Mouse (Mus musculus) neural tube, embryonic 13.5 days (tissue): ENCODE measurements at regions not wholly inside any gene's neighbourhood (a gene's known extent, or its start where the extent isn't known, plus 50 kb on each side); places are given as distances from the start of the nearest gene placed in this dataset.

Experiments
- ATAC-seq: fragments of 200-750 bp; cut with Nextera tagmentation; 2 replicates; pipeline ENCODE4 v1.8.0; 2017; ENCODE audit warnings: low read depth, mild to moderate bottlenecking, moderate TSS enrichment, moderate library complexity
- H3K27ac ChIP-seq: fragments of 300-500 bp; sonication (generic); replicated peaks from 2 replicates; pipeline ENCODE4 v1.5.1; 2015; ENCODE audit warnings: moderate library complexity, mild to moderate bottlenecking, inconsistent platforms
- H3K27me3 ChIP-seq: fragments of 300-500 bp; sonication (generic); 2 replicates; pipeline ENCODE4 v1.6.1; 2015; ENCODE audit warnings: mild to moderate bottlenecking, inconsistent platforms
- H3K36me3 ChIP-seq: fragments of 300-500 bp; sonication (generic); 2 replicates; pipeline ENCODE4 v1.6.1; 2015; ENCODE audit warnings: mild to moderate bottlenecking, inconsistent platforms
- H3K4me1 ChIP-seq: fragments of 300-500 bp; sonication (generic); replicated peaks from 2 replicates; pipeline ENCODE4 v1.6.1; 2015; ENCODE audit warnings: inconsistent platforms
- H3K4me2 ChIP-seq: fragments of 300-500 bp; sonication (generic); 2 replicates; pipeline ENCODE4 v1.6.1; 2015; ENCODE audit warnings: inconsistent platforms, mild to moderate bottlenecking, moderate library complexity
- H3K4me3 ChIP-seq: fragments of 300-500 bp; sonication (generic); 2 replicates; pipeline ENCODE4 v1.5.1; 2015; ENCODE audit warnings: mild to moderate bottlenecking, inconsistent platforms
- H3K9ac ChIP-seq: fragments of 300-500 bp; sonication (generic); 2 replicates; pipeline ENCODE4 v1.6.1; 2015; ENCODE audit warnings: moderate library complexity, mild to moderate bottlenecking, inconsistent platforms
- H3K9me3 ChIP-seq: fragments of 300-500 bp; sonication (generic); 2 replicates; pipeline ENCODE4 v1.6.1; 2016; ENCODE audit warnings: inconsistent platforms
- WGBS: fragments of 180-500 bp; shearing (Covaris S2); methylation state at CpG from one replicate; pipeline ENCODE4 v1.1.7; 2015; 5-methylcytosine and 5-hydroxymethylcytosine counted together

DNA sequence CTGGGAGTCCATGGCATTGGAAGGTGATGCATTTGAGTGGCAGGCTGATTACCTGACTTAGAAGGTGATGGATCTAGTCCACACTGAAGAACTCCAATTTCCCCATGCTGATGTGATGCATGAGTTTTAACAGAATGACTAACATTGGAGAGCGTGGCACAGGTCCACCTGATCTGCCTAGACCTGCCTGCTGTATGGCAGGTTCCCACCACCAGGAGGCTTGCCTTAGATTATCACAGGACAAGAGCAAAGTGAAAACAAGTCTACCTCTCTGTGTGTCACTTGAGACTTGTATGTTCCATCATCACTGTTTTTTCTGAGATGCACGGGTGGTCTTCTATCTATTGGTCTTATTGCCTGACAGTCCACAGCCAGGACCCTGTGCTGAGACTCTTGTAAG, 478.3 kb downstream of the Bnc2 start:
- Histone ChIP-seq H3K36me3 (no peaks in the 10 kb centered on the region), H3K9me3 (no peaks in the 10 kb centered on the region), H3K4me2 (no peak overlapping the region), H3K9ac (no peak overlapping the region), H3K4me3 (no peak overlapping the region), H3K4me1 (peaks cover 13% of the 10 kb centered on the region), H3K27me3 (no peaks in the 10 kb centered on the region; the same call in 1 of the 2 replicates), H3K27ac (no peak overlapping the region)
- no peak for ATAC-seq
- WGBS = 91% methylated on average over 2 of the region's 2 CpGs

- no peaks in the 10 kb centered on the region for H3K36me3 ChIP-seq
- ATAC-seq = no peak
Observed at GRCm38 (mm10) chr4:84198176-84198575, 476.9 kb downstream of the Bnc2 start.

GRCm38 (mm10) chr4:84199181-84199656, 475.9 kb downstream of the Bnc2 start:
- Histone ChIP-seq H3K4me3 (no peak overlapping the region), H3K4me1 (peaks cover 24% of the 10 kb centered on the region), H3K9me3 (no peaks in the 10 kb centered on the region), H3K27me3 (no peaks in the 10 kb centered on the region; the same call in 1 of the 2 replicates), H3K27ac (0 out of 2 replicates have a peak overlapping the region, but pooled peaks have one; percentile 23), H3K4me2 (no peak overlapping the region), H3K9ac (no peak overlapping the region), H3K36me3 (no peaks in the 10 kb centered on the region)
- WGBS = 34% methylated on average over 9 of the region's 9 CpGs
- peak; percentile 15; the same call in 1 of the 2 replicates for ATAC-seq

More at GRCm38 (mm10) chr4:84198176-84198575, 476.9 kb downstream of the Bnc2 start:
- H3K9me3 ChIP-seq = no peaks in the 10 kb centered on the region
- no peak overlapping the region for H3K27ac ChIP-seq
- H3K4me1 ChIP-seq = peaks cover 24% of the 10 kb centered on the region
- WGBS = 94% methylated on average over 4 of the region's 4 CpGs
- H3K4me2 ChIP-seq = no peak overlapping the region
- H3K4me3 ChIP-seq = no peak overlapping the region
- H3K27me3 ChIP-seq = no peaks in the 10 kb centered on the region; the same call in 1 of the 2 replicates
- H3K9ac ChIP-seq = no peak overlapping the region

DNA sequence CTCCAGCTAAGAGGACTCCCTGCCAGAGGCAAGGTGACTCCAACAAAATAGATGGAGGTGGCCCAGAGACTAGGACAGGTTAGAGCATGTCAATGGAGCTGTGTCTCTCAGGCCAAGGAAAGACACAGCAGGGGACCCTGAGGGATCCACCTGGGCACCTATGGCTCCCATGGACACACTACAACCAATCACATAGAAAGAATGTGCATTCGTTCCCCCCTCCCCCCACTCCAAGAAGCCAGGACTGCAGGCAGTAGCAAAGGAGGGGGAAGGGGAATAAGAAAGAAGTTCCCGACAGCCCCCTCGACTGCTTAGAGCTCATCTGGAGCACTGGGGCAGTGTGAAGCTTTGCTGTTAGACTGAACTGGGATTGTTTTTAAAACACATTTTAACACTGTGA, 474.1 kb downstream of the Bnc2 start:
- Histone ChIP-seq H3K27me3 (no peaks in the 10 kb centered on the region; the same call in 1 of the 2 replicates), H3K9me3 (no peaks in the 10 kb centered on the region), H3K36me3 (no peaks in the 10 kb centered on the region), H3K4me1 (peaks cover 24% of the 10 kb centered on the region), H3K9ac (no peak overlapping the region), H3K27ac (no peak overlapping the region), H3K4me3 (no peak overlapping the region), H3K4me2 (no peak overlapping the region)
- ATAC-seq = no peak
- WGBS = 51% methylated on average over 3 of the region's 3 CpGs

GRCm38 (mm10) chr4:84202231-84202630, 472.8 kb downstream of the Bnc2 start:
- Histone ChIP-seq H3K4me2 (no peak overlapping the region), H3K36me3 (no peaks in the 10 kb centered on the region), H3K27ac (no peak overlapping the region), H3K4me3 (no peak overlapping the region), H3K9me3 (no peaks in the 10 kb centered on the region), H3K27me3 (no peaks in the 10 kb centered on the region; the same call in 1 of the 2 replicates), H3K9ac (no peak overlapping the region), H3K4me1 (peaks cover 24% of the 10 kb centered on the region)
- 5% methylated on average over 2 of the region's 2 CpGs for WGBS
- peak; percentile 50; the same call in 1 of the 2 replicates for ATAC-seq

- Histone ChIP-seq H3K27me3 (no peaks in the 10 kb centered on the region), H3K9ac (no peak overlapping the region), H3K27ac (no peak overlapping the region), H3K4me2 (no peak overlapping the region), H3K4me1 (peaks cover 24% of the 10 kb centered on the region), H3K36me3 (no peaks in the 10 kb centered on the region), H3K4me3 (no peak overlapping the region), H3K9me3 (no peaks in the 10 kb centered on the region)
- ATAC-seq = no peak
- 68% methylated on average over 1 of the region's 1 CpGs for WGBS
Observed at GRCm38 (mm10) chr4:84203680-84204079, 471.4 kb downstream of the Bnc2 start.

DNA sequence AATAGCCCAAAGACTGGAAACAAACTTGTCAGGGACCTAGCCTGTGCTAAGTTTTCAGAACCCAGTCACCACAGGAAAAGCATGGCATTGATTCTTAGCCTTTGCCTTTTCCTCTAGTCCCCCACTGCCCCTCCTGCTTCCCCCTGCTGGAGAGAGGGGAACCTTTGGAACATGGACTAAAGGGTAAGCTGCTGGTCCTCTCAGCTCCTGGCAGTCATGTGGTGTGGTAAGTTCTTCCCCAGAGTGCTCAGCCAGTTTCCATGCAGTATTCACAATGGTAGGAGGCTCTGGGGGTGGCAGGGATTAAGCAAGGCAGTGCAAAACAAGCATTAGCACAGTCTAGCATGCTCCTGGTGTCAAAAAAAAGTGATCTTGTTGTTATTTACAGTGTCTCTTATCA, 470.3 kb downstream of the Bnc2 start:
- Histone ChIP-seq H3K9ac (no peak overlapping the region), H3K4me2 (no peak overlapping the region), H3K4me3 (no peak overlapping the region), H3K36me3 (no peaks in the 10 kb centered on the region), H3K9me3 (no peaks in the 10 kb centered on the region), H3K4me1 (peaks cover 14% of the 10 kb centered on the region), H3K27ac (no peak overlapping the region), H3K27me3 (no peaks in the 10 kb centered on the region)
- ATAC-seq = no peak

GRCm38 (mm10) chr4:84208175-84208574, 466.9 kb downstream of the Bnc2 start:
- Histone ChIP-seq H3K4me3 (no peak overlapping the region), H3K27me3 (no peaks in the 10 kb centered on the region), H3K9me3 (no peaks in the 10 kb centered on the region), H3K36me3 (no peaks in the 10 kb centered on the region), H3K27ac (no peak overlapping the region), H3K9ac (no peak overlapping the region), H3K4me2 (no peak overlapping the region), H3K4me1 (peaks cover 16% of the 10 kb centered on the region)
- 74% methylated on average over 1 of the region's 1 CpGs for WGBS
- no peak for ATAC-seq

- peaks cover 16% of the 10 kb centered on the region for H3K4me1 ChIP-seq
- 95% methylated on average over 2 of the region's 2 CpGs for WGBS
- H3K27me3 ChIP-seq = no peaks in the 10 kb centered on the region
- no peaks in the 10 kb centered on the region for H3K9me3 ChIP-seq
- no peak overlapping the region for H3K9ac ChIP-seq
- no peak overlapping the region for H3K4me3 ChIP-seq
- no peak overlapping the region for H3K4me2 ChIP-seq
- H3K27ac ChIP-seq = no peak overlapping the region
- H3K36me3 ChIP-seq = no peaks in the 10 kb centered on the region
- ATAC-seq = no peak
Observed at GRCm38 (mm10) chr4:84209538-84209937, 465.5 kb downstream of the Bnc2 start.

DNA sequence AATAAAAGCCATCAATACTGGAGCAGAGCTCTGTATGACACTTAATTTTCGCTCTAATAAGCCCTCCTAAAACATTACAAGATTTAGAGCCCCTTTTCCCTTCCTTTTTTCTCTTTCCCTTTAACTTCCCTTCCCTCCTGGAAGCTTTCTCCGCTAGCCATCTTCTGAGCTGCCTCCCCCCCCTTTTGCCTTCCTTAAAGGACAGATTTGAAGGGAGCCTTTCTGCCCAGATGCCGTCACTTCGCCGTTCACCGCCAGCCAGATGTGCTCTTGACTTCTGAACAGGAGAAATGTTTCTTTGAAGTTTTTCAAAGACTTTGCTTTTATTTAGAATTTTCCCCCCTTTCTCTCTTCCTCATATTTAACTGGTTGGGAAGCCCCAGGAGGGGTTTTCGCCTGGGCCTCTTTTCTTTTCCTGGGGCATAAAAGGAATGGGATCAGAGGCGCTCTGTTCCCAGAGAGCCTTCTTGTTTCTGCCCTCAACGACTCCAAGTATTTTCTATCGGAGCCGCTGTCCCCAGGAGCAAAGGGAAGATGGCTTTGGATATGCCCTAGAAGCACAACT, 463.7 kb downstream of the Bnc2 start:
- Histone ChIP-seq H3K9me3 (no peaks in the 10 kb centered on the region), H3K4me2 (no peak overlapping the region), H3K27me3 (no peaks in the 10 kb centered on the region), H3K4me3 (no peak overlapping the region), H3K36me3 (no peaks in the 10 kb centered on the region), H3K27ac (0 out of 2 replicates have a peak overlapping the region, but pooled peaks have one; percentile 3), H3K9ac (no peak overlapping the region), H3K4me1 (peaks cover 16% of the 10 kb centered on the region)
- 30% methylated on average over 11 of the region's 11 CpGs for whole genome bisulfite sequencing
- no peak for ATAC-seq

GRCm38 (mm10) chr4:84212004-84212403, 463.1 kb downstream of the Bnc2 start:
- Histone ChIP-seq H3K9me3 (no peaks in the 10 kb centered on the region), H3K4me2 (no peak overlapping the region), H3K27me3 (no peaks in the 10 kb centered on the region), H3K36me3 (no peaks in the 10 kb centered on the region), H3K4me3 (no peak overlapping the region), H3K4me1 (peaks cover 16% of the 10 kb centered on the region), H3K9ac (no peak overlapping the region), H3K27ac (no peak overlapping the region)
- 61% methylated on average over 6 of the region's 6 CpGs for WGBS
- ATAC-seq = no peak

DNA sequence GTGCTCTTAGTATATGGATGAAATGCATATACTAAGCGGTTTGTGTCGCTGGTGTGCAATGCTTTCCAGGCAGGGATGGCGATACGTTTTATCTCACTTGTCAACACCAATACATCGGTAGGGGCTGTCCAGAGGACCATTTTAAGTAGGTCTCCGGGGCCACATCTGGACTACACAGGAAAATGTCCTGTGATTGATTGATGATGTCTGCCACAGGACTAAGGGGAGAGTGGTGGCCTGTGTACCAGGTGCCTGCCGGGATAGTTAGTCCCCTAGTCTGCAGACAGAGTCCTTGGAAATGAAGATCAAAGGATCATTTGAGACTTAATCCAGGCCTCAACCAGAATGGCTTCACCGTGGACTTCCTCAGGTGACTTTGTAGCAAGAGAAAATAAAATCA, 460.6 kb downstream of the Bnc2 start:
- Histone ChIP-seq H3K27me3 (no peaks in the 10 kb centered on the region), H3K4me2 (no peak overlapping the region), H3K27ac (no peak overlapping the region), H3K9me3 (no peaks in the 10 kb centered on the region), H3K9ac (no peak overlapping the region), H3K4me1 (peaks cover 16% of the 10 kb centered on the region), H3K36me3 (no peaks in the 10 kb centered on the region), H3K4me3 (no peak overlapping the region)
- ATAC-seq = no peak
- 75% methylated on average over 8 of the region's 8 CpGs for WGBS

DNA sequence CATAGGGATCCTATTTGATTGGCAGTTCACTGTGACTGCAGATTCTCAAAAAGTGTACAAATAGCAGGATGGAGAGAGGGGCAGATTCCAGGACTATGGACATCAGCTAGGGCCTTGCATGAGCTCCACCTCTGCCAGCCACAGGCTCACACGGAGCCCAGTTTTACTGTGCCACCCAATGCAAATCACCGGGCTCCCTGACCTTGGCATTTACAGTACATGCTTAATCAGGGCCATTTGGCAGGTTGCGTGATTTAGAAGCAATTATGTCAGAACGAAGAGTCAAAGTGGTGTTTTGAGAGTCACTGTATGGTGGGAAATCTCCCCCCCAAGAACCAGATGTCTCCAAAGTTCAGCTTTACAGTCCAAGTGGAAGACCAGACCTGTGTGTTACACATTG, 456.1 kb downstream of the Bnc2 start:
- Histone ChIP-seq H3K4me2 (no peak overlapping the region), H3K27ac (no peak overlapping the region), H3K9ac (no peak overlapping the region), H3K4me1 (no peaks in the 10 kb centered on the region), H3K27me3 (no peaks in the 10 kb centered on the region), H3K4me3 (no peak overlapping the region), H3K36me3 (no peaks in the 10 kb centered on the region), H3K9me3 (no peaks in the 10 kb centered on the region)
- 81% methylated on average over 4 of the region's 4 CpGs for WGBS
- no peak for ATAC-seq
